Mouse (Mus musculus) olfactory bulb, adult 2 months (tissue): ENCODE results near the gene Gm17067.

Experiments
- CTCF ChIP-seq: fragments of 200-500 bp; IDR thresholded peaks from 2 replicates; pipeline ENCODE4 v1.5.1; 2012; ENCODE audit warnings: low read depth, mild to moderate bottlenecking, low read length, moderate library complexity; ENCODE audit not compliant: insufficient read depth
- POLR2A ChIP-seq: fragments of 200-500 bp; IDR thresholded peaks from 2 replicates; pipeline ENCODE4 v1.6.1; 2012; ENCODE audit warnings: mild to moderate bottlenecking, low read depth, low read length, moderate library complexity; ENCODE audit not compliant: insufficient read depth

DNA sequence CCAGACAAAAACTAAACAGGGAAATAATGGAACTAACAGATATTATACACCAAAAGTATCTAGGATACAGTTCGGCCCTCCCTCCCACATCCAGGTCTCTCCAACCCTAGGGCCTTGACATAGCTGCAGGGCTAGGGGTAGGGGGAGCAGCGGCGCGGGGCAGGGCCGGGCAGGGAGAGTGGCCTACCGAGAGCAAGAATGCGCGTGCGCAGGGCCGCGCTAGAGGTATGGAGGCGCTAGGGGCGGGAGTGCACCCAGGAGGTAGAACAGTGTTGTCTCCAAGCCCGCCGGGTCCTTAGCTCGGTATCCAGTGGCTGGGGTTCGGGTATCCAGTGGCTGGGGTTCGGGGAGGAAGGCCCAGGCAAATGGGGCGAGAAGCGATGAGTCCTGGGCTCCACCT, 23.0 kb upstream of the Gm17067 start:
- TF ChIP-seq CTCF (no peak), POLR2A (no peak)
